In the genomic region with DNA sequence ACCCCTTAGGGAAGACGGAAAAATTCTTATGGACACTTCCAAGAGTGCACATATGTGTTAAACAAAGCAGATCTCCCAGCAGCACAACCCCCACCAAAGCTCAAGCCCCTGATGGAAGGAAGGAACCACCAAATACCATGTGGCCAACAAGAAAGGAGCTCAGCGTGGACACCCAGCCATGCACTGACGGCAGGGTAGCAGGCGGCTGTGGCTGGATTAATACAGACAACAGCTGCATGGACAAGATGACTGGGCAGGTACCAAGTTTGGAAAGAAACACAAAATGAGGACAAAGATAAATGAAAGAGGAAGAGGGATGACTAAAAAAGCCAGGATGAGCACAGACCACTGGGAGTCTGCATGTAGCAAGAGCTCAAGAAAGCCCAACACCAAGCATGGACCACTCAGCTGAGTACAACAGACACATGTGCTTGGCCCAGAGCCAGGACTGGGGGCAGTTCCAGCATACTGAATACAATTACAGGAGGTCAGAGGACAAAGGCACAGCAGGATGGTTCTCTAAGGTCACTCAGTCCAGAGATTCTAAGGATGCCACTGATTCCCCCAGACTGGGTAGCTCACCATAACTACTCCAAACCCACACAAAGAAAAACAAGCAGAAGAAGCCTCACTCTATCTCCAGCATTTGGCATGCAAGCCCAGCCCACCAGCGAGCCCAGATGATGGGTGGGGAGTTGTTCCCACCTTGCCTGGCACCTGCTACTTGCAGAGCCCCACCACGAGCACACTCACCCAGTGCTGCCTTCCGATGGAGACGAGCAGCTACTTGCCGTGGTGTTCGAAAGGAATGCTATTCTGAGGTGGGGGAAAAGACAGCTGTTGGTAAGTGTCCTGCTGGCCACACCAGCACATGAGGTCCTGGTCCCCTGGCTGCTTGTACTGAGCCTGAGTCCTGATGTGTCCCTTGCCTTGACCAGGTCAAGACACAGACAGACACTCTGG, we compare ENCODE assay signal across 16 mouse cellular contexts. TPM values are rescaled to one million over a fixed set of nuclear protein-coding genes. Genes with fewer than 3 reads are reported as not detected.
DNase-seq lines count a peak whose midpoint lies in the region; ATAC-seq and TF ChIP-seq lines count a peak whose summit lies in the region.
"Had no signal": no experiment of that assay in that cellular context is flagged by ENCODE, and none has a peak within 500 bp of the region (broad histone marks: within the 10 kb centered on the region; RNA-seq: fewer than 3 reads in every experiment).

No protein-coding gene starts in this region.

- no peak overlapping the region for H3K4me3 ChIP-seq in gastrocnemius, adult 2 months
- H3K4me3 ChIP-seq in kidney, postnatal 0 days (replicated peaks; ENCODE audit: low read depth, low read length), result no peak overlapping the region
- H3K4me3 ChIP-seq in midbrain, embryonic 14.5 days (replicated peaks; ENCODE audit: low read depth, low read length), result no peak overlapping the region
- H3K4me3 ChIP-seq in midbrain, embryonic 13.5 days (replicated peaks), result no peak overlapping the region
- no peak overlapping the region for H3K4me3 ChIP-seq in myocyte
- H3K4me3 ChIP-seq: embryonic facial prominence, embryonic 15.5 days; liver, embryonic 13.5 days had no signal

- 0 out of 2 replicates have a peak, but pooled peaks have one; percentile 9 for ATAC-seq in kidney, postnatal 0 days (replicated peaks; ENCODE audit: low FRiP score, low read depth)
- no peak for ATAC-seq in midbrain, embryonic 14.5 days (ENCODE audit: low FRiP score, low TSS enrichment)
- no peak for ATAC-seq in midbrain, embryonic 13.5 days
- ATAC-seq in erythroid progenitor cell, adult 5-6 weeks (replicated peaks; ENCODE audit: low FRiP score, poor library complexity, severe bottlenecking), result no peak
- ATAC-seq: hindbrain, embryonic 16.5 days; Patski had no signal

- no peak for TF ChIP-seq CTCF in gastrocnemius, adult 2 months (IDR thresholded peaks at IDR 0.05)
- no peak for TF ChIP-seq CTCF in kidney, postnatal 0 days (IDR thresholded peaks at IDR 0.05; ENCODE audit: low read depth)

- H3K36me3 ChIP-seq in kidney, postnatal 0 days (ENCODE audit: insufficient read depth, low read length), result peaks cover 84% of the 10 kb centered on the region
- H3K36me3 ChIP-seq in midbrain, embryonic 14.5 days (ENCODE audit: control insufficient read depth, insufficient read depth, low read length), result peaks cover 93% of the 10 kb centered on the region
- H3K36me3 ChIP-seq in midbrain, embryonic 13.5 days, result peaks cover 95% of the 10 kb centered on the region
- H3K36me3 ChIP-seq in myocyte (ENCODE audit: control insufficient read depth, insufficient read depth), result peaks cover 67% of the 10 kb centered on the region

- peak; percentile 42 for DNase-seq in gastrocnemius, adult 2 months
- no peak for DNase-seq in gastrocnemius, postnatal 36 days
- DNase-seq in kidney, postnatal 0 days (ENCODE audit: low spot score), result no peak
- no peak for DNase-seq in kidney, adult 9 months
- DNase-seq in midbrain, embryonic 14.5 days, result peak; percentile 40
- DNase-seq: adrenal gland, postnatal 36 days; cerebellum, adult 9-10 months; gastrocnemius, postnatal 25 days; kidney, adult 11 months; liver, embryonic 13.5 days had no signal

- no peaks in the 10 kb centered on the region for H3K9me3 ChIP-seq in kidney, postnatal 0 days (replicated peaks; ENCODE audit: low read length)
- H3K9me3 ChIP-seq in midbrain, embryonic 14.5 days (ENCODE audit: control insufficient read depth, low read length), result no peaks in the 10 kb centered on the region
- H3K9me3 ChIP-seq in midbrain, embryonic 13.5 days, result no peaks in the 10 kb centered on the region
- H3K9me3 ChIP-seq: embryonic facial prominence, embryonic 15.5 days; liver, embryonic 13.5 days had no signal

- H3K4me2 ChIP-seq in kidney, postnatal 0 days (ENCODE audit: low read length), result no peak overlapping the region
- H3K4me2 ChIP-seq in midbrain, embryonic 14.5 days (ENCODE audit: low read length), result no peak overlapping the region
- H3K4me2 ChIP-seq in midbrain, embryonic 13.5 days (replicated peaks), result no peak overlapping the region
- H3K4me2 ChIP-seq in myocyte (ENCODE audit: low read depth), result no peak overlapping the region
- H3K4me2 ChIP-seq: embryonic facial prominence, embryonic 15.5 days; liver, embryonic 13.5 days had no signal

- intact Hi-C loops in gastrocnemius, adult 2 months (cut with DNase I), result no loop called here
- intact Hi-C loops in gastrocnemius, postnatal 36 days (cut with DNase I), result no loop called here

- H3K79me2 ChIP-seq in myocyte (ENCODE audit: control insufficient read depth, insufficient read depth), result no peaks in the 10 kb centered on the region

- no peak overlapping the region for H3K9ac ChIP-seq in kidney, postnatal 0 days (ENCODE audit: low read depth, low read length)
- no peak overlapping the region for H3K9ac ChIP-seq in midbrain, embryonic 14.5 days (replicated peaks; ENCODE audit: low read length)
- no peak overlapping the region for H3K9ac ChIP-seq in midbrain, embryonic 13.5 days (replicated peaks)
- H3K9ac ChIP-seq: embryonic facial prominence, embryonic 15.5 days; liver, embryonic 13.5 days had no signal

- 80% methylated on average over 10 of the region's 10 CpGs for WGBS in kidney, postnatal 0 days
- 73% methylated on average over 10 of the region's 10 CpGs for WGBS in midbrain, embryonic 14.5 days
- 78% methylated on average over 10 of the region's 10 CpGs for WGBS in midbrain, embryonic 13.5 days

- no peak overlapping the region for H3ac ChIP-seq in myocyte (ENCODE audit: control insufficient read depth, insufficient read length)

- H3K27me3 ChIP-seq in kidney, postnatal 0 days (ENCODE audit: insufficient read depth, low read length), result no peaks in the 10 kb centered on the region
- H3K27me3 ChIP-seq in midbrain, embryonic 14.5 days (ENCODE audit: control insufficient read depth, insufficient read depth, low read length), result no peaks in the 10 kb centered on the region
- H3K27me3 ChIP-seq in midbrain, embryonic 13.5 days, result no peaks in the 10 kb centered on the region
- no peaks in the 10 kb centered on the region for H3K27me3 ChIP-seq in myocyte (ENCODE audit: control insufficient read depth, insufficient read depth, insufficient read length)
- H3K27me3 ChIP-seq: embryonic facial prominence, embryonic 15.5 days; liver, embryonic 13.5 days; Patski had no signal

- no peaks in the 10 kb centered on the region for H3K4me1 ChIP-seq in kidney, postnatal 0 days (replicated peaks; ENCODE audit: insufficient read depth, low read length)
- H3K4me1 ChIP-seq in midbrain, embryonic 14.5 days (ENCODE audit: control insufficient read depth, insufficient read depth, low read length), result no peaks in the 10 kb centered on the region
- peaks cover 7% of the 10 kb centered on the region; the same call in 1 of the 2 replicates for H3K4me1 ChIP-seq in midbrain, embryonic 13.5 days (replicated peaks)

- H3K27ac ChIP-seq in gastrocnemius, adult 2 months, result peak overlapping the region; percentile 72; the same call in 1 of the 2 replicates
- H3K27ac ChIP-seq in kidney, postnatal 0 days, result no peak overlapping the region
- no peak overlapping the region for H3K27ac ChIP-seq in midbrain, embryonic 14.5 days (replicated peaks; ENCODE audit: low read depth, low read length)
- no peak overlapping the region for H3K27ac ChIP-seq in midbrain, embryonic 13.5 days
- H3K27ac ChIP-seq: embryonic facial prominence, embryonic 15.5 days; liver, embryonic 13.5 days had no signal

- TF ChIP-seq POLR2A in myocyte (IDR thresholded peaks at IDR 0.05; ENCODE audit: insufficient read length, low read depth), result no peak

TF ChIP-seq in myocyte, 11 proteins besides CTCF, POLR2A, EP300 and RAD21:
- peak; percentile 15 to 80 (median 59) for TF ChIP-seq MYOG (IDR thresholded peaks at IDR 0.05; ENCODE audit: control insufficient read depth in 1 of 3, insufficient read depth in 1 of 3, insufficient read length in 2 of 3, low read depth in 2 of 3)
- no peak for TF ChIP-seq CEBPB (IDR thresholded peaks at IDR 0.05; ENCODE audit: insufficient read depth, poor library complexity, severe bottlenecking)
- TF ChIP-seq MAX (IDR thresholded peaks at IDR 0.05; ENCODE audit: low read depth), result no peak
- TF ChIP-seq MYOD1 (IDR thresholded peaks at IDR 0.05; ENCODE audit: control insufficient read depth in 1 of 3, insufficient read length in 2 of 3, low read depth in 2 of 3), result peak in 1 of 3 experiments; percentile 70

RNA-seq across cellular contexts. Expression of gene Slc16a3, which starts 16.2 kb away (rescaled TPM):
- total RNA-seq in gastrocnemius, adult 2 months (2021), result 100 to 1,000 TPM; 295 to 479 TPM
- 100 to 1,000 TPM; 365 to 521 TPM for total RNA-seq in gastrocnemius, postnatal 36 days (2021)
- 10.0 and 10.2 TPM in 2 replicates for polyA plus RNA-seq in kidney, postnatal 0 days (2015; fragmentation: Nextera tagmentation; extraction: Ambion mirVana)
- polyA plus RNA-seq in midbrain, embryonic 14.5 days (2014; fragmentation: Nextera tagmentation; extraction: Ambion mirVana), result 3.4 and 4.8 TPM in 2 replicates
- polyA plus RNA-seq in midbrain, embryonic 13.5 days (2015; fragmentation: Nextera tagmentation; extraction: Ambion mirVana), result 10.1 and 14.0 TPM in 2 replicates
- polyA plus RNA-seq in myocyte (2012; fragmentation: generic; extraction: Trizol), result 9.7 TPM
- 4.7 and 5.4 TPM in 2 replicates for total RNA-seq in erythroid progenitor cell, adult 5-6 weeks (2015; ENCODE audit: low replicate concordance)
- 0.98 and 3.3 TPM in 2 replicates for total RNA-seq in erythroid progenitor cell, adult 5-6 weeks (2017; ENCODE audit: low replicate concordance)

RNA-seq across cellular contexts. Expression of gene Csnk1d, which starts 26.7 kb away (rescaled TPM):
- total RNA-seq in gastrocnemius, adult 2 months (2021), result 10 to 100 TPM; 50.0 to 53.7 TPM
- 10 to 100 TPM; 51.6 to 54.5 TPM for total RNA-seq in gastrocnemius, postnatal 36 days (2021)
- 102 and 106 TPM in 2 replicates for polyA plus RNA-seq in kidney, postnatal 0 days (2015; fragmentation: Nextera tagmentation; extraction: Ambion mirVana)
- polyA plus RNA-seq in midbrain, embryonic 14.5 days (2014; fragmentation: Nextera tagmentation; extraction: Ambion mirVana), result 81.5 and 85.8 TPM in 2 replicates
- 152 and 161 TPM in 2 replicates for polyA plus RNA-seq in midbrain, embryonic 13.5 days (2015; fragmentation: Nextera tagmentation; extraction: Ambion mirVana)
- 79.5 TPM for polyA plus RNA-seq in myocyte (2012; fragmentation: generic; extraction: Trizol)
- 7.6 and 27.7 TPM in 2 replicates for total RNA-seq in erythroid progenitor cell, adult 5-6 weeks (2015; ENCODE audit: low replicate concordance)
- total RNA-seq in erythroid progenitor cell, adult 5-6 weeks (2017; ENCODE audit: low replicate concordance), result 17.3 and 26.2 TPM in 2 replicates

RNA-seq across cellular contexts. Expression of gene Ccdc57, which starts 31.8 kb away (rescaled TPM):
- total RNA-seq in gastrocnemius, adult 2 months (2021), result 1 to 10 TPM; 3.4 to 3.6 TPM
- 1 to 10 TPM; 4.1 to 4.9 TPM for total RNA-seq in gastrocnemius, postnatal 36 days (2021)
- polyA plus RNA-seq in kidney, postnatal 0 days (2015; fragmentation: Nextera tagmentation; extraction: Ambion mirVana), result 5.5 and 5.7 TPM in 2 replicates
- polyA plus RNA-seq in midbrain, embryonic 14.5 days (2014; fragmentation: Nextera tagmentation; extraction: Ambion mirVana), result 5.5 and 7.0 TPM in 2 replicates
- polyA plus RNA-seq in midbrain, embryonic 13.5 days (2015; fragmentation: Nextera tagmentation; extraction: Ambion mirVana), result 5.2 and 6.1 TPM in 2 replicates
- polyA plus RNA-seq in myocyte (2012; fragmentation: generic; extraction: Trizol), result 1.8 TPM
- 6.7 and 11.2 TPM in 2 replicates for total RNA-seq in erythroid progenitor cell, adult 5-6 weeks (2015; ENCODE audit: low replicate concordance)
- total RNA-seq in erythroid progenitor cell, adult 5-6 weeks (2017; ENCODE audit: low replicate concordance), result 12.1 and 13.5 TPM in 2 replicates

Comparison
In these comparisons a context has a peak if more than half of its experiments do, and no peak if none do; other contexts are left out.
1. DNase-seq: peak in gastrocnemius, adult 2 months (single experiment) and midbrain, embryonic 14.5 days (single experiment); none in gastrocnemius, postnatal 36 days (0 of 2), kidney, postnatal 0 days (single experiment) and kidney, adult 9 months (single experiment).